Mouse (Mus musculus) c-Kit-positive CD71-negative TER-119-negative erythroid progenitor cells, embryonic 14.5 days (primary cell): ENCODE measurements around the gene Polr3b.

Source experiments
- DNase-seq: peaks from one replicate; pipeline ENCODE4 v3.0.0-alpha.2; 2013; ENCODE audit warnings: low read depth

Gene Polr3b

GRCm38 (mm10) chr10:84710192-84710591, 88.1 kb downstream of the Polr3b start:
- no peak for DNase-seq

GRCm38 (mm10) chr10:84710827-84711226, 88.7 kb downstream of the Polr3b start:
- no peak for DNase-seq

GRCm38 (mm10) chr10:84711479-84711878, 89.4 kb downstream of the Polr3b start:
- no peak for DNase-seq

GRCm38 (mm10) chr10:84711940-84712339, 89.8 kb downstream of the Polr3b start:
- DNase-seq = no peak

- no peak for DNase-seq
These were observed 90.4 kb downstream of the Polr3b start for GRCm38 (mm10) chr10:84712532-84712931.

- no peak for DNase-seq
These were observed 91.0 kb downstream of the Polr3b start for GRCm38 (mm10) chr10:84713043-84713442.

- DNase-seq = no peak
These were observed 93.5 kb downstream of the Polr3b start for GRCm38 (mm10) chr10:84715639-84716038.

GRCm38 (mm10) chr10:84716581-84716980, 94.5 kb downstream of the Polr3b start:
- no peak for DNase-seq

GRCm38 (mm10) chr10:84722711-84723110, 100.6 kb downstream of the Polr3b start:
- DNase-seq = no peak

- no peak for DNase-seq
These were observed 104.9 kb downstream of the Polr3b start for GRCm38 (mm10) chr10:84727005-84727404.

- DNase-seq = no peak
These were observed 105.7 kb downstream of the Polr3b start for GRCm38 (mm10) chr10:84727760-84728159.

- DNase-seq = no peak
These were observed 108.0 kb downstream of the Polr3b start for GRCm38 (mm10) chr10:84730078-84730477.

GRCm38 (mm10) chr10:84730956-84731355, 108.9 kb downstream of the Polr3b start:
- DNase-seq = no peak

- DNase-seq = no peak
These were observed 111.4 kb downstream of the Polr3b start for GRCm38 (mm10) chr10:84733511-84733910.

- no peak for DNase-seq
These were observed 133.0 kb downstream of the Polr3b start for GRCm38 (mm10) chr10:84754851-84755785.

GRCm38 (mm10) chr10:84755786-84756203, 133.7 kb downstream of the Polr3b start, which contains the start of gene Rfx4:
Gene Rfx4, plus strand, starts transcription at chr10:84756062.
- no peak for DNase-seq

- DNase-seq = no peak
These were observed 134.5 kb downstream of the Polr3b start for GRCm38 (mm10) chr10:84756435-84757095.

- no peak for DNase-seq
These were observed 135.5 kb downstream of the Polr3b start for GRCm38 (mm10) chr10:84757426-84758199.

GRCm38 (mm10) chr10:84758200-84758468, 136.0 kb downstream of the Polr3b start:
- DNase-seq = no peak

- DNase-seq = no peak
These were observed 136.7 kb downstream of the Polr3b start for GRCm38 (mm10) chr10:84758483-84759431.

GRCm38 (mm10) chr10:84759511-84760117, 137.5 kb downstream of the Polr3b start:
- DNase-seq = no peak
